Mouse (Mus musculus) neural tube, embryonic 15.5 days (tissue): Measurements from ENCODE around the gene Iqck. TPM values are rescaled to one million over a fixed set of nuclear protein-coding genes. Genes with fewer than 3 reads are reported as not detected.

Experiments
- ATAC-seq: fragments of 200-750 bp; cut with Nextera tagmentation; 2 replicates; pipeline ENCODE4 v1.8.0; 2017; ENCODE audit warnings: mild to moderate bottlenecking, moderate TSS enrichment, moderate library complexity; ENCODE audit not compliant: low FRiP score
- H3K27ac ChIP-seq: fragments of 300-500 bp; sonication (generic); replicated peaks from 2 replicates; pipeline ENCODE4 v1.5.1; 2015; ENCODE audit warnings: mild to moderate bottlenecking, inconsistent platforms
- H3K27me3 ChIP-seq: fragments of 300-500 bp; sonication (generic); replicated peaks from 2 replicates; pipeline ENCODE4 v1.6.1; 2015; ENCODE audit warnings: inconsistent platforms
- H3K36me3 ChIP-seq: fragments of 300-500 bp; sonication (generic); 2 replicates; pipeline ENCODE4 v1.6.1; 2015; ENCODE audit warnings: inconsistent platforms
- H3K4me1 ChIP-seq: fragments of 300-500 bp; sonication (generic); 2 replicates; pipeline ENCODE4 v1.6.1; 2015; ENCODE audit warnings: inconsistent platforms
- H3K4me2 ChIP-seq: fragments of 300-500 bp; sonication (generic); 2 replicates; pipeline ENCODE4 v1.6.1; 2015; ENCODE audit warnings: inconsistent platforms, mild to moderate bottlenecking, moderate library complexity
- H3K4me3 ChIP-seq: fragments of 300-500 bp; sonication (generic); replicated peaks from 2 replicates; pipeline ENCODE4 v1.5.1; 2015; ENCODE audit warnings: mild to moderate bottlenecking, inconsistent platforms
- H3K9ac ChIP-seq: fragments of 300-500 bp; sonication (generic); replicated peaks from 2 replicates; pipeline ENCODE4 v1.6.1; 2015; ENCODE audit warnings: mild to moderate bottlenecking, inconsistent platforms
- H3K9me3 ChIP-seq: fragments of 300-500 bp; sonication (generic); replicated peaks from 2 replicates; pipeline ENCODE4 v1.6.1; 2016; ENCODE audit warnings: inconsistent platforms
- WGBS: fragments of 180-500 bp; shearing (Covaris S2); methylation state at CpG from one replicate; pipeline ENCODE4 v1.1.7; 2015; ENCODE audit warnings: mixed read lengths; 5-methylcytosine and 5-hydroxymethylcytosine counted together
- polyA plus RNA-seq: library from polyadenylated mRNA; unstranded; fragments of >200 nt; fragmentation: Nextera tagmentation; extraction: Ambion mirVana; gene quantifications from 2 replicates; pipeline ENCODE4 v1.2.1, GENCODE M21; 2015

Gene Iqck
- polyA plus RNA-seq, 1 experiment from 2014 or later: 4.4 TPM

DNA sequence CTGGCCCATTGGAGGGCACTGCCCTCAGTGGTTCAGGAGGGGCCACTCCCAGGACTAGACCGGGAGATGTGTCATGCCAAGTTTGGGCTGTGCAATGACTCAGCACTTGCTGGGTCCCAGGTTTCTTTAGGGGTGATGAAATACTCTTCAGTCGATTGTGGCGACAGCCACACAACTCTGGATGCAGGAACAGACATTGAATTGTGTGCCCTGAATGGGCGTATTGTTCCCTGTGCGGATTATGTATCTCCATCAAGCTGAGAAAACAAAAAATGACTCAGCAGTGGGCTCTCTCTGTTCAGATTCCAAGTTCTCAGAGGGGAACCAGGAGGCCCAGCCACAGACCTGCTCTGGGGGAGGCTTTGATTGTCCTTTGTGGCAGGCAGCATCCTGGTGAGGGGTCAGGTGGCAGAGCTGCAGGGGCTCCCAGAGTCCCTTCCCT lies 27.6 kb upstream of the Iqck start:
- Histone ChIP-seq H3K4me3 (no peak overlapping the region), H3K27ac (no peak overlapping the region), H3K9ac (no peak overlapping the region), H3K27me3 (no peaks in the 10 kb centered on the region), H3K9me3 (no peaks in the 10 kb centered on the region), H3K36me3 (peaks cover 64% of the 10 kb centered on the region), H3K4me2 (no peak overlapping the region), H3K4me1 (no peaks in the 10 kb centered on the region)
- 43% methylated on average over 5 of the region's 5 CpGs for WGBS
- no peak for ATAC-seq

DNA sequence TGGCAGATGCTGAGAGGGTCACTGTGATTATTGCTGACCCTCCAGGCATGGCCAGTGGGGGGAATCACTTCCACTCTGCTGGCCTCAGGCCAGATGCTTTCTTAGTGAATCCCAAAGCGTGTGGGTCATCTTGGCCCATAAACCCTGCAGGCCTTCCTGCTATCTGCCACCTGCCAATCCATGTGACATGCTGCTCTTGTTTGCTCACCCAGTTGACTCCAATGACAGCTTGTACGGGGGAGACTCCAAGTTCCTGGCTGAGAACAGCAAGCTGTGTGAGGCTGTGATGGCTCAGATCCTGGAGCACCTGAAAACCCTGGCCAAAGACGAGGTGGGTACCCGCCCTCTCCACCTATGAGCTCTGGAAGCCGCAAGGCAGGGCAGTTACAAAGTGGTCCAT lies 17.7 kb upstream of the Iqck start:
- Histone ChIP-seq H3K4me2 (no peak overlapping the region), H3K9me3 (no peaks in the 10 kb centered on the region), H3K4me1 (peaks cover 13% of the 10 kb centered on the region; the same call in 1 of the 2 replicates), H3K27ac (no peak overlapping the region), H3K27me3 (no peaks in the 10 kb centered on the region), H3K4me3 (no peak overlapping the region), H3K36me3 (peaks cover 96% of the 10 kb centered on the region), H3K9ac (no peak overlapping the region)
- no peak for ATAC-seq
- 87% methylated on average over 5 of the region's 5 CpGs for WGBS

DNA sequence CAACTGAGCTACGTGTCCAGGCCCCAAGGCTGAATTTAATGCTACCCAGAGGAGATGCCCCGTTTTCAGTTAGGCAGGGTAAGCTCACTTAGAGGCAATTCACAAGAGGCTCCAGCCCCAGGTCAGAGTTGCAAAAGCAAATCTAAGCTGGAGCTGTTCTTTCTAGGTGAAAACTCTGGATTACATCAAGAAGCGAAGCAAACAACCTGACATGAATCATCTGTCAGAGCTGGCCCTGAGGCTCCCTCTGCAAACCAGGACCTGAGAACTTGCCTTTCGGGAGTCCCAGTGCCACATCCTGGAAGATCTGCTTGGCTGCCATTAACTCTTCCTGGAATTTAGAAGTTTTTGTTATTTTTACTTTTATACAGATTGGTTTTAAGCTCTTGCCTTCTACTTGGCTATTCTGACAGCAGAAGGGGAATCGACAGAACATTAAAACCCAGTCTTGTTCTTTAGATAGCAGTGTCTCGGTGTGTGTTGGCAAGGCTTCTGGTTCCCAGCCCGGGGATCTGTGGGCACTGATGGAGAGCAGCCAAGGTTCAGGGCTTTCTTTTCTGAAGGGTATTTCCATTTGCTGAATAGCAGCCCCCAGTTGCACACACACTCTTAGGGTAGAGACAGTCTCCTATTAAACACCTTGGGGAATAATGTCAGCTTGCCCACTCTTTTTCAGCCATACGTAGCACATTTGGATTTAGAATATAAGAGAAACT lies 14.4 kb upstream of the Iqck start:
- Histone ChIP-seq H3K27me3 (no peaks in the 10 kb centered on the region), H3K9me3 (no peaks in the 10 kb centered on the region), H3K9ac (no peak overlapping the region), H3K36me3 (peaks cover 98% of the 10 kb centered on the region), H3K4me1 (peaks cover 13% of the 10 kb centered on the region; the same call in 1 of the 2 replicates), H3K4me3 (no peak overlapping the region), H3K27ac (peak overlapping the region; percentile 60), H3K4me2 (no peak overlapping the region)
- WGBS: 61% methylated on average over 8 of the region's 8 CpGs
- no peak for ATAC-seq

DNA sequence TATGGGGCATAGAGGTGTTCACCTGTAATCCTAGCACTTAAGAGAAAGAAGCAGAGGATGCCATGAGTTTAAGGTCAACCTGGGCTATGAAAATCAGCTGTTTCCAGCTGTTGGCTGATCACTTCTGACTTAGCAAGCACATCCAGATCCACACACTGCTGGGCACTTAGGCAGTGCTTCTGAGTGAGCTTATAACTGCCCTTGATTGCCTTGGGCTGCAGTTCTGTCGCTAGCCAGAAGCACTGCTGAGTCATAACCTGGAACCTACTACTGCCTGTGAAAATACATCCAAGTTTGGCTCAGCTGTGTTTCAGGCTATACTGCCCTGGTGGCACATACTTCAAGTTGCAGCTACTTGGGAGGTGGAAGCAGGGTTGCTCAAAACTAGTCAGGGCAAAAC lies 13.8 kb upstream of the Iqck start:
- Histone ChIP-seq H3K9ac (no peak overlapping the region), H3K4me2 (no peak overlapping the region), H3K9me3 (no peaks in the 10 kb centered on the region), H3K36me3 (peaks cover 98% of the 10 kb centered on the region), H3K27ac (no peak overlapping the region), H3K27me3 (no peaks in the 10 kb centered on the region), H3K4me3 (no peak overlapping the region), H3K4me1 (peaks cover 13% of the 10 kb centered on the region; the same call in 1 of the 2 replicates)
- 30% methylated on average over 1 of the region's 1 CpGs for WGBS
- peak; percentile 63; the same call in 1 of the 2 replicates for ATAC-seq

DNA sequence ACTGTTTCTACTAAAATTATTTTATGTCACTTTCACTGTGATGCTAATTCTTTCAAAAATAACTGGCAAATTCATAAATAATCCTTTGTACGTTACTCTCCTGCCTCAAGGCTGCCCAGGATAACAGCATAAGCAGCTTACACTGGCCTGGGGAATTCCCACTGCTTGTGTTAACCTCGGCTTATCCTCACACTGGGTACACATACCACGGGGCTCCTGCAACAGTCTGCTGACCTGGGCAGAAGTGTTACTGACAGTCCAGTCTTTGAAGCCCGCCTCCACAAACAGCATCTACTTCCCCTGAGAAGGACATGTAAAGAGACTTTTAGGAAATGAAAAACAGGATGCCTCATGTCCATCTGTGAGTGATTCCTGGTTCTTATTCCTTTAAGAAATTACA lies 12.6 kb upstream of the Iqck start:
- Histone ChIP-seq H3K4me2 (no peak overlapping the region), H3K9ac (no peak overlapping the region), H3K36me3 (peaks cover 97% of the 10 kb centered on the region), H3K27ac (no peak overlapping the region), H3K4me1 (peaks cover 13% of the 10 kb centered on the region; the same call in 1 of the 2 replicates), H3K9me3 (no peaks in the 10 kb centered on the region), H3K27me3 (no peaks in the 10 kb centered on the region), H3K4me3 (no peak overlapping the region)
- no peak for ATAC-seq
- WGBS: 74% methylated on average over 4 of the region's 4 CpGs

DNA sequence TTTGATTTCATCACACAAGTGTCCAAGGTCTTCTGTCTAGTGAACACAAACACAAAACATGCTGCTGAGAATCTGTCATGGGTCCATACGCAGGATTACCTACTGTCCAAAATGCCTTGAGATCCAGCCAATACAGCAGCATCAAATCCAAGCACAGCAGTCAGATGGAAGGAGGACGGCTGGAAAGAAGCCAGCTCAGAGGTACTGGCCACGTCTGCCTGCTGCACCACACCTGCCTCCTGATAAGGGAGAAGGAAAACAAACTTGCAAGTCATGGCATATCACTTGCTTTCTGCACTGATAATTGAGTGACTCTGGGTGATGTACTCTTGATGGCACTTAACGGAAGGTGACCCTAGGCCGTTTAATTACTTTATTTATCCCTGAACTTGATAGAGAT lies 10.4 kb upstream of the Iqck start:
- H3K4me2 ChIP-seq: no peak overlapping the region
- H3K27me3 ChIP-seq: no peaks in the 10 kb centered on the region
- no peak for ATAC-seq
- no peak overlapping the region for H3K4me3 ChIP-seq
- H3K9ac ChIP-seq: no peak overlapping the region
- peaks cover 97% of the 10 kb centered on the region for H3K36me3 ChIP-seq
- H3K4me1 ChIP-seq: peaks cover 10% of the 10 kb centered on the region; the same call in 1 of the 2 replicates
- H3K9me3 ChIP-seq: no peaks in the 10 kb centered on the region
- 89% methylated on average over 5 of the region's 5 CpGs for WGBS
- H3K27ac ChIP-seq: no peak overlapping the region

DNA sequence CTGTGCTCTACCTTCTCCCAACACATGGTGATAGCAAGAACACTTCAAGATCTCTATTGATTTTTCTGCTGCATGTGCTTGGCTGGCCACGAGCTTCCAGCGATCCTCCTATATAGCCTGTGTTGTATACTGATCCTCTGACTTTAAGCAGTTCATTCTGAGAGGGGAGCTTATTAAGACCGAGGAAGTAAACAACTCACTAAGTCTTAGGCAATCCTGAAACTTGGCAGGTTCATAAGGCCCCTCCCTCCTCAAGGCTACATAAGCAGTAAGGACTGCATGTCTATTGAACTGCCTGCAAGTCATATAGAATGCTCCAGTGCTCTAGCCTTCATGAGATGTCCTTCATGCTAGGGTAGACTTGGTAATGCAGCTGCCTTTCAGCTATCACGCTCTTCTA lies 9.2 kb upstream of the Iqck start:
- H3K4me2 ChIP-seq: no peak overlapping the region
- H3K4me3 ChIP-seq: no peak overlapping the region
- no peaks in the 10 kb centered on the region for H3K9me3 ChIP-seq
- peaks cover 4% of the 10 kb centered on the region; the same call in 1 of the 2 replicates for H3K4me1 ChIP-seq
- H3K9ac ChIP-seq: no peak overlapping the region
- peaks cover 97% of the 10 kb centered on the region for H3K36me3 ChIP-seq
- ATAC-seq: no peak
- H3K27ac ChIP-seq: no peak overlapping the region
- WGBS: 96% methylated on average over 4 of the region's 4 CpGs
- H3K27me3 ChIP-seq: no peaks in the 10 kb centered on the region

DNA sequence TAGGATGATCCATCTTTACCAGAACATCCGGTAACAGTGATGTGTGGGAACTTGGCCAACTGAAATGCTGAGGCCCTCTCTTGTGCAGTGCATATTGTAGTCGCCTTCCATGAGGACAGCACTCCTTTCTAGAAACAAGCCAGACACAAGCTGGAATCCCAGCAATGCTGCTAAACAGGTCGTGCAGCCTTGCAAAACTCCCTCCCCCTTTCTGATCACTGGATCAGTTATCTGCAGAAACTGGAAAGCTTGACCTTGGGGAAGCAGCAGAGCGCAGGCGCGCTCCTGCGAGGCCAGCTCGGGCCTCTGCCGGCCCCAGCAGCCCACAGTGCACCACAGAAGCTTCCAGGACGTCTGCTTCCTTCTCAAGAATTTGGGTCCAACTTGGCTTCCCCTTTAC lies 6.8 kb upstream of the Iqck start:
- no peak overlapping the region for H3K4me3 ChIP-seq
- H3K4me2 ChIP-seq: no peak overlapping the region
- ATAC-seq: no peak
- H3K27ac ChIP-seq: no peak overlapping the region
- no peak overlapping the region for H3K9ac ChIP-seq
- peaks cover 95% of the 10 kb centered on the region for H3K36me3 ChIP-seq
- WGBS: 88% methylated on average over 10 of the region's 10 CpGs
- peaks cover 18% of the 10 kb centered on the region; the same call in 1 of the 2 replicates for H3K4me1 ChIP-seq
- H3K9me3 ChIP-seq: no peaks in the 10 kb centered on the region
- no peaks in the 10 kb centered on the region for H3K27me3 ChIP-seq

DNA sequence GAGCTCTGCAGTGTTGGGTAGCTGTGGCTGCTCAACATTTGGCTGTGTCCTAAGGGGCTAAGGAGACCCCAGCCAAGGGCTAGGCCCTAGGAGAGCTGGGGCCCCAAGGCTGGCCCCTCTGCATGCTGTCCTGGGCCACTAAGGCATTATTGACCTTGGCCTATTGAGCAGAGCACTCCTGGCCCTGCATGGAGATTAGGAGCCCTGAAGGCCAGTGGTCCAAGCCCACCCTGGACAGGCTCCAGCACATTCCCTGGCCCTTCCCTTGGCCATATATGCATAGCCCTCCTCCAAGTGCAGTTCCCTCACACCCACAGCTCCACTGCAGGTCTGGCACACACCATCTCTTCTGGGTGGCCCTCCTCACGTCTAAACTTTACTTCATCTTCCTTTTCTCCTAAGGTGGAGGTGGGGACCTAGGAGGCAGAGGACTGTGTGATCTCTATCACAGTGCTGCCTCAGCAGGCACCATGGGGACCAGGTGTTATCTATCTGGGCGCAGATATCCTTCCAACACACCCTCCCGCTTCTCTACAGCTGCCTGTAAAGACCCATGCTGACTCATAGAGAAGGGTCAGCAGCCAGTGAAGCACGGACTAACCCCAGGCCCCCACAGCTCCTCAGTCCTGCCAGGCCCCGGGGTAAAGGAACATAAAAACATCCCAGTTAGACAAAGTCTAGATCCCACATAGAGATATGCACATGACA lies 5.9 kb upstream of the Iqck start:
- no peak overlapping the region for H3K27ac ChIP-seq
- H3K9ac ChIP-seq: no peak overlapping the region
- H3K4me3 ChIP-seq: no peak overlapping the region
- H3K27me3 ChIP-seq: no peaks in the 10 kb centered on the region
- no peak for ATAC-seq
- H3K4me2 ChIP-seq: no peak overlapping the region
- peaks cover 27% of the 10 kb centered on the region for H3K4me1 ChIP-seq
- no peaks in the 10 kb centered on the region for H3K9me3 ChIP-seq
- peaks cover 86% of the 10 kb centered on the region for H3K36me3 ChIP-seq
- 85% methylated on average over 5 of the region's 5 CpGs for WGBS

DNA sequence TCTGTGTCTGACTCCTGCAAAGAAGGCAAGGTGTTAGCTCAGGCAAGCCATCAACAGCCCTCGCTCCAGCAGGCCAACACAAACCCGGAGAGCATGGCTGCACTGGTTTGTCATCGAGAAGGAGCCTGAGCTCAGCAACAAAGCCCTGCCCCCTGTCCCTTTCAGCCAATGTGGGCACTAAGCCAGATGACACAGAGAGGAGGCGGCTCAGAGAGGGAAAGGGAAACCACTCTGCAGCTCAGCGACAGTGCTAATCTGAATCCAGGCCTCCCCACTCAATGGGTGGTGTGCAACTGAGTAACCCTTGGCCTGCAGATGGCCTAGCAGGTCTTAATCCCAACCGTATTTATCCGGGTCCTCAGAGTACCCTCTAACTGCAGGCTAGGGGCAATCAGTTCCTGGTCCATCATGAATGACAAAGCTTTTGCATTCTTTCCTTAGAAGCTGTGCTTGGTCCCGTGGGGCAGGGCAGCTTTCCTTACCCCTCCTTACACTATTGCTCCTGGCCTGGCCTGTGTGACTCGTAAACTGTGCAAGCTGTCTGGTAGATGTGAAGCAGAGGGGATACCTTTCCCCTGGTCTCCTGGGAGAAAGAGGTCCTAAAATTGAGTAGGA lies 4.8 kb upstream of the Iqck start:
- Histone ChIP-seq H3K27me3 (no peaks in the 10 kb centered on the region), H3K4me3 (no peak overlapping the region), H3K4me1 (peaks cover 30% of the 10 kb centered on the region), H3K4me2 (no peak overlapping the region), H3K27ac (no peak overlapping the region), H3K9me3 (no peaks in the 10 kb centered on the region), H3K9ac (no peak overlapping the region), H3K36me3 (peaks cover 75% of the 10 kb centered on the region)
- WGBS: 72% methylated on average over 9 of the region's 9 CpGs
- ATAC-seq: no peak

DNA sequence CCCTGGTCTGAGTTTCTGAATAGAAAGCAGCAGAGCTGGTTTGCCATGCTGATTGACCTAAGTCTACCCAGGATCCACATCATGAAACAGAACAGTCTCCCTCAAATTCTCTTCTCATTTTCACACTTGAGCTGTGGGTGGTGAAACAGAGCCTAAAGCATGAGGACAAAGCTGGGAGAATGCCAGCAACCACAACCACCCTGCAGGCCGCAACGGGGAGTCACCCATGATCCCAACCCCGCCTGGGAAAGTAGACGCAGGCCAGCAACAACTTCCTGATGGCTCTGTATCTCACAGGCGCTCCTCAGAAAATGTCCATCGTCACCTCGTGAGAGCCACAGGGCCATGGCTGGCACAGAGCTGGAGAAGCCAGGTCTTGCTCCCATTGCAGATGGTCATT lies 4.0 kb upstream of the Iqck start:
- no peak overlapping the region for H3K4me3 ChIP-seq
- peaks cover 35% of the 10 kb centered on the region for H3K4me1 ChIP-seq
- no peaks in the 10 kb centered on the region for H3K27me3 ChIP-seq
- H3K27ac ChIP-seq: no peak overlapping the region
- WGBS: 92% methylated on average over 7 of the region's 7 CpGs
- no peaks in the 10 kb centered on the region for H3K9me3 ChIP-seq
- peaks cover 67% of the 10 kb centered on the region for H3K36me3 ChIP-seq
- ATAC-seq: no peak
- H3K4me2 ChIP-seq: no peak overlapping the region
- H3K9ac ChIP-seq: no peak overlapping the region

DNA sequence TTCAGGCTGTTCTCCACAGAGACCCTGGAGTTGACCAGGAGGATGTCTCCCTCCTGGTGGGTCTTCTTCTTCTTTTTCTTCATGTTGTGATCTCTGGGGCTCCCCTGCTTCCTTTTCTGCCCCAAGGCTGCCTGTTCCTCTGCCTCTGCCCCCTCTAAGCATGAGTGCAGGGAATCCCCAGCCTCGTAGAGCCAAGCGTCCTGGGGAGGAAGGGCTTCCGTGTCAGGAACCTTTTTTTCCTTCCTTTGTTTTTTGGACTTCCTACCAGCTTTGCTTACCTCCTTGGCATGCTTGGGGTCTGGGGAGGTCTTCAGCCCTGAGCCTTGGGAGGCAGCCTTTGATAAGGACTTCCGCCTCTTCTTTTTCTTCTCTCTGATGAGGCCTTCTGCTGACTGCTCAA lies 2.9 kb upstream of the Iqck start:
- Histone ChIP-seq H3K36me3 (peaks cover 57% of the 10 kb centered on the region), H3K27me3 (no peaks in the 10 kb centered on the region), H3K4me1 (peaks cover 42% of the 10 kb centered on the region), H3K9ac (no peak overlapping the region), H3K9me3 (no peaks in the 10 kb centered on the region), H3K4me2 (no peak overlapping the region), H3K4me3 (no peak overlapping the region), H3K27ac (no peak overlapping the region)
- 89% methylated on average over 4 of the region's 4 CpGs for WGBS
- ATAC-seq: no peak
